Comparison of ENCODE assay signal across 24 mouse cellular contexts in genomic region chr3:81215547-81216118, GRCm38 (mm10).
DNase-seq lines count a peak whose midpoint lies in the region; ATAC-seq and TF ChIP-seq lines count a peak whose summit lies in the region.
"Had no signal": no experiment of that assay in that cellular context is flagged by ENCODE, and none has a peak within 500 bp of the region (broad histone marks: within the 10 kb centered on the region; RNA-seq: fewer than 3 reads in every experiment).

No protein-coding gene starts in this region.

- TF ChIP-seq POLR2A in limb, embryonic 14.5 days (IDR thresholded peaks at IDR 0.05; ENCODE audit: borderline replicate concordance, extremely low read depth, insufficient read depth, insufficient read length): no peak

- no peak overlapping the region for H3K9ac ChIP-seq in limb, embryonic 14.5 days (ENCODE audit: low read depth, low read length, severe bottlenecking)
- H3K9ac ChIP-seq in liver, embryonic 12.5 days: no peak overlapping the region
- H3K9ac ChIP-seq: forebrain, postnatal 0 days; limb, embryonic 13.5 days; liver, postnatal 0 days had no signal

- no peaks in the 10 kb centered on the region; the same call in 1 of the 2 replicates for H3K36me3 ChIP-seq in limb, embryonic 14.5 days (ENCODE audit: control insufficient read depth, insufficient read depth, low read length)
- peaks cover 37% of the 10 kb centered on the region for H3K36me3 ChIP-seq in limb, embryonic 10.5 days
- no peaks in the 10 kb centered on the region for H3K36me3 ChIP-seq in liver, embryonic 12.5 days

- 56% methylated on average over 4 of the region's 4 CpGs for WGBS in limb, embryonic 14.5 days
- WGBS in limb, embryonic 10.5 days: 87% methylated on average over 4 of the region's 4 CpGs
- whole genome bisulfite sequencing in liver, embryonic 12.5 days (ENCODE audit: insufficient replicate concordance): 50% methylated on average over 4 of the region's 4 CpGs

- CTCF ChIA-PET in Patski (lab: Charles Lee): interaction anchor here (1.0 to 2.3 kb wide), 9 partner anchors 10 to 177 kb away, joined by 3 to 11 read pairs (median 3); no protein-coding TSS in a partner anchor

- peaks cover 3% of the 10 kb centered on the region; the same call in 1 of the 2 replicates for H3K4me1 ChIP-seq in limb, embryonic 14.5 days (ENCODE audit: control insufficient read depth, insufficient read depth, low read length)
- H3K4me1 ChIP-seq in limb, embryonic 10.5 days: no peaks in the 10 kb centered on the region
- no peaks in the 10 kb centered on the region for H3K4me1 ChIP-seq in liver, embryonic 12.5 days

- peak; percentile 15 for DNase-seq in gastrocnemius, adult 18-20 months (ENCODE audit: low spot score)
- no peak for DNase-seq in gastrocnemius, postnatal 36 days
- DNase-seq in limb, embryonic 14.5 days (ENCODE audit: low spot score): peak; percentile 33
- DNase-seq in limb, embryonic 10.5 days (ENCODE audit: low spot score): no peak
- peak; percentile 91 for DNase-seq in Patski (ENCODE audit: low read depth, low spot score)
- DNase-seq in skeletal muscle tissue, adult 2 months (ENCODE audit: low read depth, low spot score): peak; percentile 2
- DNase-seq in layer of hippocampus, postnatal 14 days (ENCODE audit: low spot score in 2 of 2): no peak
- DNase-seq: adrenal gland, postnatal 36 days; cerebellum, adult 8-10 months; forebrain, postnatal 0 days; gastrocnemius, postnatal 14 days; heart, postnatal 14 days; kidney, adult 18-20 months; liver, postnatal 0 days; lung, postnatal 36 days; right cerebral cortex, adult 18-20 months; spleen, adult 18-20 months; thymus, postnatal 25 days had no signal

- peak; percentile 41; the same call in 1 of the 2 replicates for ATAC-seq in limb, embryonic 14.5 days (ENCODE audit: low FRiP score, low read depth)
- peak; percentile 97 for ATAC-seq in Patski
- ATAC-seq in liver, embryonic 12.5 days: no peak
- ATAC-seq: forebrain, postnatal 0 days; hindbrain, embryonic 16.5 days; liver, postnatal 0 days had no signal

- no peaks in the 10 kb centered on the region for H3K9me3 ChIP-seq in limb, embryonic 14.5 days (ENCODE audit: control insufficient read depth, low read length)
- no peaks in the 10 kb centered on the region for H3K9me3 ChIP-seq in limb, embryonic 10.5 days (replicated peaks)
- no peaks in the 10 kb centered on the region for H3K9me3 ChIP-seq in liver, embryonic 12.5 days (replicated peaks)
- H3K9me3 ChIP-seq: limb, embryonic 13.5 days had no signal

- no peak overlapping the region for H3K27ac ChIP-seq in limb, embryonic 14.5 days (replicated peaks; ENCODE audit: low read depth, low read length)
- no peak overlapping the region for H3K27ac ChIP-seq in limb, embryonic 10.5 days
- no peak overlapping the region for H3K27ac ChIP-seq in liver, embryonic 12.5 days
- H3K27ac ChIP-seq: layer of hippocampus, adult 2 months; left cerebral cortex, adult 2 months; limb, embryonic 13.5 days had no signal

- intact Hi-C loops in gastrocnemius, postnatal 36 days (cut with DNase I): no loop called here

- H3K4me3 ChIP-seq in limb, embryonic 14.5 days (replicated peaks; ENCODE audit: low read length): no peak overlapping the region
- H3K4me3 ChIP-seq in limb, embryonic 10.5 days: no peak overlapping the region
- no peak overlapping the region for H3K4me3 ChIP-seq in liver, embryonic 12.5 days
- H3K4me3 ChIP-seq: layer of hippocampus, adult 2 months; left cerebral cortex, adult 2 months; limb, embryonic 13.5 days had no signal

- POLR2A ChIA-PET in Patski (lab: Charles Lee): no interaction called here

- no peak overlapping the region for H3K4me2 ChIP-seq in limb, embryonic 14.5 days (replicated peaks; ENCODE audit: low read depth, low read length, severe bottlenecking)
- no peak overlapping the region for H3K4me2 ChIP-seq in liver, embryonic 12.5 days
- H3K4me2 ChIP-seq: heart, embryonic 11.5 days; limb, embryonic 13.5 days had no signal

- no peaks in the 10 kb centered on the region for H3K27me3 ChIP-seq in limb, embryonic 14.5 days (ENCODE audit: control insufficient read depth, insufficient read depth, low read length)
- no peaks in the 10 kb centered on the region for H3K27me3 ChIP-seq in limb, embryonic 10.5 days (ENCODE audit: low read depth, poor library complexity, severe bottlenecking)
- H3K27me3 ChIP-seq in Patski: no peaks in the 10 kb centered on the region
- no peaks in the 10 kb centered on the region for H3K27me3 ChIP-seq in liver, embryonic 12.5 days (replicated peaks)
- H3K27me3 ChIP-seq: limb, embryonic 13.5 days had no signal

- in situ Hi-C loops in Patski (cut with MboI; ENCODE audit: low pct_unique_long_range_greater_than_20kb): no loop called here

- no peak for TF ChIP-seq CTCF in Patski (IDR thresholded peaks at IDR 0.05)

Comparison
In these comparisons a context has a peak if more than half of its experiments do, and no peak if none do; other contexts are left out.
1. DNase-seq: peak in gastrocnemius, adult 18-20 months (single experiment), limb, embryonic 14.5 days (single experiment), Patski (single experiment) and skeletal muscle tissue, adult 2 months (single experiment); none in gastrocnemius, postnatal 36 days (0 of 2), limb, embryonic 10.5 days (single experiment) and layer of hippocampus, postnatal 14 days (0 of 2).